Comparison of ENCODE assay signal across 8 mouse cellular contexts in the genomic region with DNA sequence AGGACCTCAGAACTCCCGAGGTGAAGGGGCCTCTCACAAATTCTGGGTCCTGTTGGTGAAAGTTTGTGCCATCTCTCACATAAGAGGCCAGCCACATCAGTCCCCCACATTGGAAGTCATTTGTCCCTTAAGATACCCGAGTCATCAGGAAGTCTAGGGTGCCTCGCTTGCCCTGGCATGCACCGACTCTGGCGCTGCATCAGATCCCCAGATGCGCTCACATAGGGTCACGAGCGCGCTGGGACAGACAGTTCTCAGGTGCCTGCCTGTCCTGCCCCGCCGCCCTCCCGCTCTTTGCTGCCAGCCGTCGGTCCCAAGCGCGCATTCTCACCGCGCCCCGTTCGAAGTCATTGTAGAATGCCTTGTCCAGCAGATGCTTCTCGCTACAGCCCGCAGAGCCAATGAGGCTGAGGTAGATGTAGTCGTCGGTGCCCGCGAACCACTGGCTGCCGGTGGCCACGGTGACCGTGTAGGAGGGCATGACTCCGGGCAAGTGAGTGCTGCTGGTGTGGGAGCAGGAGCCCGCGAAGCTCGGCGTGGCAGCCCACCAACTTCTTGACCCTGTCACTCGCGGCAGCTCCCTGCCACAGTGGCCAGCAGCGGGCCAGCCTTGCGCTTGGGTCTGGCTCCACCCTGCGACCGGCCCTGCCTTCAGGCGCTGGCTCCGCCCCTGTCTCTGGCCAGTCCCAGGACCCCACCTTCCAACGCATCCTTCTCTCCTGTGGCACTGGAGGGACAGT. TPM values are rescaled to one million over a fixed set of nuclear protein-coding genes. Genes with fewer than 3 reads are reported as not detected.
DNase-seq lines count a peak whose midpoint lies in the region; ATAC-seq and TF ChIP-seq lines count a peak whose summit lies in the region.

A gene (minus strand): TSS at position 635 of the 740 bp plus-strand sequence.

- no peaks in the 10 kb centered on the region for H3K9me3 ChIP-seq in intestine, embryonic 16.5 days (ENCODE audit: control insufficient read depth, low read length)
- H3K9me3 ChIP-seq in lung, postnatal 0 days (ENCODE audit: low read length) = no peaks in the 10 kb centered on the region

- H3K4me3 ChIP-seq in intestine, embryonic 16.5 days (ENCODE audit: low read length) = peak within 1 kb of the TSS; percentile 47
- peak within 1 kb of the TSS; percentile 21; the same call in 1 of the 2 replicates for H3K4me3 ChIP-seq in lung, postnatal 0 days (ENCODE audit: low read depth, low read length)
- H3K4me3 ChIP-seq in small intestine, adult 2 months (ENCODE audit: low read depth, low read length) = peak within 1 kb of the TSS; percentile 53

- peaks cover 29% of the 10 kb centered on the region for H3K27me3 ChIP-seq in intestine, embryonic 16.5 days (replicated peaks; ENCODE audit: control insufficient read depth, insufficient read depth, low read length)
- peaks cover 17% of the 10 kb centered on the region; the same call in 1 of the 2 replicates for H3K27me3 ChIP-seq in lung, postnatal 0 days (replicated peaks; ENCODE audit: insufficient read depth, low read length)
- H3K27me3 ChIP-seq in small intestine, adult 2 months (ENCODE audit: control insufficient read depth, insufficient read depth, low read length) = 0 out of 2 replicates have a peak, but pooled peaks cover 7% of the 10 kb centered on the region

- WGBS in intestine, embryonic 16.5 days = 3% methylated on average over 43 of the region's 43 CpGs
- WGBS in lung, postnatal 0 days = 3% methylated on average over 40 of the region's 43 CpGs
- WGBS in small intestine, adult 2 months = 3% methylated on average over 43 of the region's 43 CpGs

- H3K4me2 ChIP-seq in intestine, embryonic 16.5 days (ENCODE audit: low read depth, low read length) = peak within 1 kb of the TSS; percentile 79
- H3K4me2 ChIP-seq in lung, postnatal 0 days (replicated peaks; ENCODE audit: low read depth, low read length) = peak within 1 kb of the TSS; percentile 43

- DNase-seq in kidney, adult 9 months = peak; percentile 3
- DNase-seq in kidney, adult 18-20 months = no peak
- DNase-seq in embryo, embryonic 10.5 days (ENCODE audit: low spot score) = peak; percentile 61
- peak; percentile 97 for DNase-seq in heart, adult 11 months
- DNase-seq in lung, postnatal 0 days (ENCODE audit: low spot score) = peak; percentile 22
- no peak for DNase-seq in yolk sac, embryonic 10.5 days (ENCODE audit: low spot score)

- no peak within 1 kb of the TSS for H3K27ac ChIP-seq in intestine, embryonic 16.5 days (ENCODE audit: low read length)
- H3K27ac ChIP-seq in lung, postnatal 0 days (ENCODE audit: low read length) = no peak within 1 kb of the TSS
- 0 out of 2 replicates have a peak within 1 kb of the TSS, but pooled peaks have one; percentile 9 for H3K27ac ChIP-seq in small intestine, adult 2 months (ENCODE audit: insufficient read depth, low read depth, low read length)

- no peaks in the 10 kb centered on the region for H3K36me3 ChIP-seq in intestine, embryonic 16.5 days (ENCODE audit: control insufficient read depth, insufficient read depth, low read length)
- H3K36me3 ChIP-seq in lung, postnatal 0 days (ENCODE audit: insufficient read depth, low read length) = no peaks in the 10 kb centered on the region
- no peaks in the 10 kb centered on the region for H3K36me3 ChIP-seq in small intestine, adult 2 months (ENCODE audit: control insufficient read depth, insufficient read depth, low read length)

- TF ChIP-seq CTCF in lung, postnatal 0 days (IDR thresholded peaks at IDR 0.05) = 0 out of 2 replicates have a peak, but pooled peaks have one; percentile 10
- no peak for TF ChIP-seq CTCF in small intestine, adult 2 months (IDR thresholded peaks at IDR 0.05; ENCODE audit: extremely low read depth, insufficient read length, insufficient replicate concordance, low read depth, low read length)

- ATAC-seq in intestine, embryonic 16.5 days = peak; percentile 73
- peak; percentile 41; the same call in 1 of the 2 replicates for ATAC-seq in lung, postnatal 0 days

- peak within 1 kb of the TSS; percentile 42; the same call in 1 of the 2 replicates for H3K9ac ChIP-seq in intestine, embryonic 16.5 days (ENCODE audit: low read depth, low read length)
- H3K9ac ChIP-seq in lung, postnatal 0 days (replicated peaks; ENCODE audit: low read depth) = no peak within 1 kb of the TSS

- TF ChIP-seq POLR2A in small intestine, adult 2 months (IDR thresholded peaks at IDR 0.05; ENCODE audit: low read depth, low read length) = no peak

- TF ChIP-seq EP300 in lung, postnatal 0 days (IDR thresholded peaks at IDR 0.05) = no peak

- H3K4me1 ChIP-seq in intestine, embryonic 16.5 days (ENCODE audit: control insufficient read depth, insufficient read depth, low read length) = 0 out of 2 replicates have a peak, but pooled peaks cover 6% of the 10 kb centered on the region
- 0 out of 2 replicates have a peak, but pooled peaks cover 4% of the 10 kb centered on the region for H3K4me1 ChIP-seq in lung, postnatal 0 days (ENCODE audit: insufficient read depth, low read depth, low read length)
- H3K4me1 ChIP-seq in small intestine, adult 2 months (ENCODE audit: control insufficient read depth, insufficient read depth, insufficient read length, low read length) = peaks cover 4% of the 10 kb centered on the region

RNA-seq across cellular contexts. Expression of the gene that starts here (rescaled TPM):
- 2.0 TPM in 2 replicates for polyA plus RNA-seq in intestine, embryonic 16.5 days (2015; fragmentation: Nextera tagmentation; extraction: Ambion mirVana)
- 3.1 TPM in 2 replicates for polyA plus RNA-seq in lung, postnatal 0 days (2015; fragmentation: Nextera tagmentation; extraction: Ambion mirVana)
- 2.9 and 3.6 TPM in 2 replicates for polyA plus RNA-seq in small intestine, adult 2 months (2012; rRNA removed)

Comparison
In these comparisons a context has a peak if more than half of its experiments do, and no peak if none do; other contexts are left out.
1. DNase-seq: peak in kidney, adult 9 months (single experiment), embryo, embryonic 10.5 days (single experiment), heart, adult 11 months (single experiment) and lung, postnatal 0 days (single experiment); none in kidney, adult 18-20 months (single experiment) and yolk sac, embryonic 10.5 days (single experiment).
2. Peak in every context shown above with its lines, with median percentiles within 50 percentile points of each other: H3K4me3 ChIP-seq.